Mouse (Mus musculus) naive thymus-derived CD4-positive, alpha-beta T cell, adult 2 months (primary cell): ENCODE data around the gene Nubp1.

Experiments
- DNase-seq: peaks from one replicate; pipeline ENCODE4 v3.0.0-alpha.2; 2011; ENCODE audit warnings: low read depth

The Nubp1 gene

DNA sequence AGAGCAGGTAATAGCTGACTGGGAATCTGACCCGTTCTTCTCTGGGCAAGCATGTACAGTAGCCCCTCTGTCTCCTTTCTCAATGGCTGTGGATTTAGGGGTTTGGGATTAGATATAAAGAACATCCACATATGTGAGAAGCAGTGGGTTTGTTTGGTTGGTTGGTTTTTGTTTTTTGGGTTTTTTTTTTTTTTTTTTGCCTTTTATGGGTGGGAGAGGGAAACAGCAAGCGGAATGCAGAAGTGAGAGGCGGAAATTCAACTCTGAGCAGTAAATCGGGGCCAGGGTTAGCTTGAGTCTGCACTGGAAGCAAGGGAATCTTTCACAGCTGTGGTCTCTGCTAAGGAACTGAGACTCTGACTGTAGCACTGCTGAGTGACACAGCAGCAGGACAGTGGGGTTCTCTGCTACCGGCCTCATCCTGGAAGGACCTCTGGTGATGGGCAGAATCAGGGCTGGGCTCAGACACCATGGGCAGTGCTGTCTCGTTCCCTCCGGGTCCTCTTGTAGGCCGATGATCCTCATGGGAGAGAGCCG is 6.0 kb downstream of the Nubp1 start:
- no peak for DNase-seq

DNA sequence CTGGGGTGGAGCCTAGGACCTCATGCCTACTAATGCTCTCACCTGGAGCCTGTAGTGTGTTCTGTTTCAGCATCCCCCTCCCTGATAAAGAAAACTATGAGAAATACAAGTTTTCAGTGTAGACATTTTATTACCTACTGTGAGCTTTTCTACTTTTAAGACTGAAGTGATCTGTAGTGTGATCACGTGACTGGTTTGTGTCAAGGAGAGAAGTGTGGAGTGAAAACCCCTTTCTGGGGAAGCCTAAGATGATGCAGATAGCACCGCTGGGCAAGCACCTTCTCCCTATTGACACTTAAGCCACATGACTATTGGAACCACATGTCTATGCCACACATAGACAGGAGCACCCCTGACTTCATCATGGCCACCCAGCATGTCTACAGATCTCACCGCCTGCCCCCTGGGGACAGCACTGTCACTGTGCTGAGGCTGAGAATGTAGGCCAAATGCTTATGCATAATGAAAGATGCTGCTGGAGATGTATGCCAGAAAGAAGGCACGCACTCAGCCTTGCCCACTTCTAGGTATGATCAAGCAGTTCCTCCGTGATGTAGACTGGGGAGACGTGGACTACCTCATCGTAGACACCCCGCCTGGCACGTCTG is 8.8 kb downstream of the Nubp1 start:
- no peak for DNase-seq

DNA sequence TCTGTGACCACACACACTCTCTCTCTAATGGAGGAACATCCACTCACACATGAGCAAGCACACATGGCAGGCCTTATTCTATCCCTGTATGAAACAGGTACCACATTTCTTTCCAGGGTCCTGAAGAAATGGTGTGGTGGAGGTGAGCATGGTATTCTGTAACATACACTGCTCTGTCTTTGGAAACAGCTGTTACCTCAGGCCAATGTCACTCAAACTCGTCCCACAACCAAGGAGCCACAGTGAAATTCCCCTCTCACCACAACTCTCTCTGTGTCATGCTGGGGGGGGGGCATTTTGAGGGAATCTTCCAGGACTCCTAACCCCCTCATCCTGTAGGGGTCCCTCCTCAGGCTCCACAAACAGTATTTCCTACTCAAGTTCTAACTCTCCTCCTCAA is 20.2 kb downstream of the Nubp1 start:
- no peak for DNase-seq

DNA sequence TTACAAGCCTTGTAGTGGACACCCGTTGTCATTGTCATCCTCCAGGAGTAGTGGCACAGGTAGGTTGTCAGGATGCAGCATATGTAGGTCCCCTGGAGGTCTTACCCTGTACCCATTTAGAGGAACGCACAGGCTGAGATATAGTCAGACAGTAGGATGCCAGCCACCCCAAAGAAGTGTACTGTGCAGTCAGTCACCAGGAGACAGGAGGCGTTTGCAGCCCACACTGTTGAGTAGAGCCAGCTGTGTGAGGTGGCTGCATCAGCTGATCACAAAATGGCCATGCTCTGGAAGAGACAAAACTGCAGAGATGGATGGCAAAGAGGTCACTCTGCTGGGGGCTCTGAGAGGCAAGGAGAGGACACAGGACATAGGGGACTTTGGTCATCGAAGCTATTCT is 20.6 kb downstream of the Nubp1 start:
- no peak for DNase-seq

DNA sequence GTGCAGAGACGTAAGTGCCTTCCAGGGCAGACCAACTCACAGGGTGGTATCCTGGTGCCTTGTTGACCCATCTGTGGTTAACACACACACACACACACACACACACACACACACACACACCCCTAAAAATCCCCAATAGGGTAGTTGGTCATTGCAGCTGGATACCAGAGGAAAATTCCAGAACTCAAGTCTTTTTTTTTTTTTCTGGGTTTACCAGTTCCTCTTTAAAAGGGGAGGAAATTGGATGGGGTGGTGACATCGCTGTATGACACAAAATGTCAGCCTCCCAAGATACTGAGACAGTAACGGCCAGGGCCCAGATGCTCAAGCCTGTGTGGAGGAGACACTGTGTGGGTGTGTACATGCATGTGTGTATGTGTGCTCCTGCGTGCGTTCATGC is 21.6 kb downstream of the Nubp1 start:
- DNase-seq: no peak

DNA sequence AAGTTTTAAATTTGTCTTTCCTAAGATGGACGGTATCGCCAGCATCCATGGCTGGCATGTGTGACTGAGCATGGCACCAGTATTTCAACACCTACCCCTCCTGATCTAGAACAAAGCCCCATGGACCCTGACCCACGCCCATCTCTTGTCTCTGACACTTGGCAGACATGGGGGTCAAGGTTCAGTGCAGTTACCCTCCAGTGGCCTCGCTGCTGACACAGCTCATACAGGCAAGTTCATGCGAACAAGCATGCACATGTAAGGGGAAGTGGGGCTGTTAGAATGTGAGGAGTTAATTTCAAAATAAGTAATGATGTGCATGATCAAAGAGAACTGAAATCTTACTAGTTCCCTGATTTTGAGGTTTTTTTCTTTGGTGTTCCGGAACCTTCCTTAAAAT is 24.4 kb downstream of the Nubp1 start:
- DNase-seq: no peak

DNA sequence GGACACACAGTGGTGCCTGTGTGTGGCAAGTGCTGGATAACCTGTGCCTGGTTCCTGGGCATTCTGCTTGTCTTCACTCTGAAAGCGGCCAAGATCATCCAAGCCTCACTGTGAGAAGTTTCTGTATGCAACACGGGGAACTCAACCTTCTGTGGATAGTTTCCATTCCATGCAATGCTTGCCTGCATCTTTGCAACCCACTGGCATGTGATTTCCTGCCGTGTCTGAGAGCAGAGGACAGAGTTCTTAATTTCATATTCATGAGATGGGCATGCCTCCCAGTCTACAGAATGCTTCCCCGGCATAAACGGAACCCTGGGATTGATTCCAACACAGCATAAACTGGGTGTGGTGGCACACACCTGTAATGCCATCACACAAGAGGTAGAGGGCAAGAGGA is 26.3 kb downstream of the Nubp1 start:
- DNase-seq: no peak

DNA sequence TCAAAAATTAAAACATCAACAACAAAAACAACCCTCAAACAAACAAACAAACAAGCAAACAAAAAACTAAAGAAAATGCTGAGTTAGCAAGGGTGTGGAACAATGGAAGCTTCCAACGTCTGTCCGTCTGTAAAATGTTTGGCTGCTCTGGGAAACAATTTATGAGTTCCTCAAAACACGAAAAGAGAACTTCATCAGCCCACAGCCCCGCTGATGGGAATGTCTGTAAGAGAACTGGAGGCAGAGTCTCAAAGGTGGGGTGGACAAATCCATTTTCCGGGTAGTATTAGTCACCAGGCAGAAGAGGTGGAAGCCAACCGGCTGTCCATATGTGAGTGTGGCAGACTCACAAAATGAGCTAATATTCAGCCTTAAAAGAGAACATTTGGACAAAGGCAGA is 29.6 kb downstream of the Nubp1 start:
- DNase-seq: no peak

DNA sequence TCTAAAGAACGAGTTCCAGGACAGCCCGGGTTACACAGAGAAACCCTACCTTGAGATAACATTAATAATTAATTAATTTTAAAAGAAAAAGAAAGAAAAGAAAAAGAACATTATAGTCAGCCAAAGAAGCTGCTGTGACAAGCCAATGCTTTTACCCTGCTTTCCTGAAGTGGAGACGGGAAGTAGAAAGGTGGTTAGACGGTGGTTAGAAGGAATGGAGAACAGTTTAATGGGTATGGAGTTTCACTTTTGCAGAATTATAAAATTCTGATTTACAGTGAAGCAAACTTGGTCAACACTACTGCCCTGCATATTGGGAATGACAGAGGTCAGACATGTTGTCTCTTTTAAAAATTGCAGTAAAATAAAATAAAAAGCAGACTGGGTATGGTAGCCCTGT is 30.0 kb downstream of the Nubp1 start:
- no peak for DNase-seq

DNA sequence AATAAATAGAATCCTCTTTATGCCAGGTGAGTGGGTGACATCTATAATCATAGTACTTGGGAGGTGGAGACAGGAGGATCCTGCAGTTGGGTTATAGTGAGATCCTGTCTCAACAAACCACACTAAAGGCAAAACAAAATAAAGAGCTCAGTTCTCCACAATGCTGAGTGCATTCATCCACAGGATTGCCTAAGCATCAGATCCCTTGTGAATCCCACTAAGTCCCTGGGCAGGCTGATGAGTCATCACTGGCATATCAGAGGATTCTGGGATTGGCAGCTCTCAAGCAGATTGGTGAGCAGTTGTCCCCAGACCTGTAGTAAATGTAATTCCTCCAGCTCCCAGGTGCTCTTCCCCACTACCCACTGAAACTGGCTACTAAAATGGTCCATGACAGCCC is 32.0 kb downstream of the Nubp1 start:
- no peak for DNase-seq

DNA sequence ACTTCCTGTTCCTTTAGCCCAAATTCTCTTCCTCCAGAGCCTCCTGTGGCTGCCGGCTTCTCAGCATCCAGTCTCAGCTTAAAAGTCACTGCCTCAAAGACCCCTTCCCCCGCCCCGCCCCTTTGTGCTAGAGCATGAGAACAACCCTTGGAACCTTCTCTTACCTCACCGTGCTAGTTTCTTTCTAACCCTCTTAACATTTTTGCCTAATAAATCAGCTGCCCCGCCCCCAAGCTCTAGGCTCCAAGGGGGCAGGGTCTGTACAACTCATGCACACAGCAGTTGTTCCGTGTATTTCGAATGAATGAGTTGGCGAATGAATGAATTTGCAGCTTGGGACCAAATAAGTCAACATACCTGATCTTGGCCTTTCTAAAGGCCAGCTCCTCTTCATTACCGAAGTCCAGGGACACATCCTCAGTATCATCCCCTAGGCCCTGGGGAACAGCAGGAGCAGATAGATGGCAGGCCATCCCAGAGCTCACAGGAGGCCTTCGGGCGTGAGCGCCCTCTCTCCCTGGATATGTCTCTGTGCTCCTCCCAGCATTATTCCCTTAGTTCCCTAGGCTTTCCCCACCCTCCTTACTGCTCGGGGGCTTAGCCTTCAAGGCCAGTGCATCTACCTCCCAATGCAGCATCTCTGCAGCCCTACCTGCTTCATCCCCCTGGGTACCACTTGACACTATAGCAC is 35.0 kb downstream of the Nubp1 start:
- DNase-seq: no peak

DNA sequence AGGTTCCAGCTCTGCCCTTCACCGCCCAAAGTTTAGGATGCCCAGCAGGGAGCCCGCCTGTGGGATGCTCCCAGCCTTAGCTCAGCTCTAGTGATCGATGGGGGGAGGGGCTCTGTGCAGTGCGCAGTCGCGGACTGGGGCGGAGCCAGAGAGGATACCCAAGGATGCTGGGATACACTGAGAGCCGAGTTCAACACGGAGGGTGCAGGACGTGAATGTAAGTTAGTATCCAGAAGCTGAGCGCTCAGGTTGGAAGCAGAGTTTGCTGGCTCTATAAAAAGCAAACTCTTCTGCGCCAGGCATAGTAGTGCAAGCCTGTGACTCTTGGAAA is 35.5 kb downstream of the Nubp1 start, which contains the start of gene Tvp23a:
Gene Tvp23a, minus strand, starts transcription at position 99 of the 331 bp plus-strand sequence.
- DNase-seq: no peak

DNA sequence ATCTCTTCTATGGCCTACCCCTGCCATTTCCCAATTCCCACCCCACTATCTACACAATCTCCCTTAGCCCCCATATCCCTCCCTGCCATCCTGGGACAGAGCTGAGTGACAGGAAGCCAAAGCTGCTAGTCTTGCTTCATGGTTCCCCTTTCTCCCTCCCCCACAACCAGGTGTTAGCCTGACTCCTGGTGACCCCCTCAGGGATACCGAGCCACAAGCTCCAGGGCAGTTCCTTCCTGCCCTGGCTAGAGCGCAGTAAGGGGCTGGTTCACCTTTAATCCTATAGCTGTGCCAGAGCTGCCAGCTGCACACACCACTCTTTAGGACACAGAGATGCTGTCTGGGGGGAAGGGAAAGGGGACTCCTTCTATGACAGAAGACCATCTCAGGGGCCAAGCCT is 36.0 kb downstream of the Nubp1 start:
- DNase-seq: no peak

DNA sequence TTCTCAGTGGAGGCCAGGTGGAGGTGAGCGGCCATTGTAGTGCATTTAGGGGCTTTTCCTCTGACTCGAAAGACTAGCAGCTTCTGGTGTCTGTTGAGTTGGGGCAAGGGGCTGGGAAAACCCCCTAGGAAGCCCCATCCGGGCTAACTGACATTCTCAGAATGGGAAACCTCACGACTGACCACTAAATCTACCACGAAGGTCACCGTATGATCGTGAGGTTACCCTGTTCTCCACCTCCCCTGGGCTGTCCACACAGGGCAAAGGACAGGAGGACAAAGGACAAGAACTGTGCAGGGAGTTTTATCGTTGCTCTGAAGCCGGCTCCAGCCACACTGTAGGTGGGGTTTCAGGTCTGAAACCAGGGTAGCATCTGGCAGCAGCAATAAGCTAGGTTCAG is 37.2 kb downstream of the Nubp1 start:
- DNase-seq: no peak

DNA sequence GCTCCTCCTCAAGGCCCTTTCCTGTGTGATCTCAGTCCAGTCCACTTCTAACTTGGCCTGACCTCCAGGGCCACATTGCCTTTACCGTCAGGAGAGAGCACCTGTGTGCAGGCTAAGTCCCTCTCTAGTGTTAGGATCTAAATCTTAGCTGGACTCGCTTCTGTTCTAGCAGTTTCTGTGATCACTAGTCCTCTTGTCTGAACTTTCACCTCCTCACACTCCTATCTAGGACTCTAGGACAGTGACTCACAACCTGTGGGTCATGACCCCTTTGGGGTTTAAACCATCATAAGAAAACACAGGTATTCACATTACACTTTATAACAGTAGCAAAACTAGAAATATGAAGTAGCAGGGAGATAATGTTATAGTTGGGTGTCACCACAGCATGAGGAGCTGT is 40.2 kb downstream of the Nubp1 start:
- DNase-seq: no peak

DNA sequence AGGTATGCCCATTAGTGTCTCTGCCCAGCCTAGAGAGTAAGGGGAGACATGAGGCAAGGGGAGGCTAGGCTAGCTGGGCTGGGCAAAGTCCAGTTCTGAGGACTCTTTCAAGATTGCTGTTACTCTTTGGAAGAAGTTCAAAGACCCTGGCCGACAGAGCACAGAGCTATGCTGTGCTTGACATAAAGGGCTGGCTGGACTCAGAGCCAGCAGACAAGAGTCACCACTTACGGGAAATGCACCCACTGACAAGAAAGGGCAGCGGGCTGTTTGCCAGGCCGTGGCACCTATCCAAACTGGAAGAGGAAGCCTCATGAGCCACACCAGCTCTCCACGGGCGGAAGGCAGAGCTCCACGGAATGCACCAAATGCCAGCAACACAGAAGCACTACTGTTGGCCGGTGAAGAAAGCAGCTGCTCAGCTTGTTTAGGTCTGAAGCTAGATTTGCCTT is 40.7 kb downstream of the Nubp1 start:
- no peak for DNase-seq

DNA sequence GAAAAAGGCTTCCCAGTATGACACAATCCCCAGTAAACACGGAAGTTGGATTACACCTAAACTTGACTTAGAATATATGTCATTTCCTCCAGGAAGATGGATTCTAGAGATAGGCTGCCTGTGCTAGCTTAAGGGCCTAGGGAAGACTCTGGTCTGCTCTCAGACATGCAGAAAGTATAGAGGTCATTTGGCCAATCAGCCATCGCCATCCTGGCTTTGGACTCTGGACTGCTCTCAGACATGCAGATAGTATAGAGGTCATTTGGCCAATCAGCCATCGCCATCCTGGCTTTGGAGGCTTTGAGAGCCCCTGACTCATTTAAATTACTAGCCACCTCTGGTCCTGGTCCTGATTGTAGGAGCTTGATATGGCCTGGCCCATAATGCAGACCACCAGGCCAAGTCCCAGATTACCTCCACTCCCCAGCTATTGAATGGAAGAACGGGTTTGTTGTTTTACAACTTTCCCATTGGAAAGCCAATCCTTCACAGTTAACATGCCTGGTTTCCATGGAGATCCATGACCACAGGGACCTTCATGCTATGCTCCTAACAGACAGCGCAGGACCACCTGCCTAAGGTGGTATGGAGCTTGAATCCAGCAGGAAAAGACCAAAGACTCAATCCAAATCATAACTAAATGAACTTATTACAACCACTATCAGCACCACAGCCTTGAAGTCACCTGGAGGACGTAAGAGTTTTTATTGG is 42.3 kb downstream of the Nubp1 start:
- no peak for DNase-seq

DNA sequence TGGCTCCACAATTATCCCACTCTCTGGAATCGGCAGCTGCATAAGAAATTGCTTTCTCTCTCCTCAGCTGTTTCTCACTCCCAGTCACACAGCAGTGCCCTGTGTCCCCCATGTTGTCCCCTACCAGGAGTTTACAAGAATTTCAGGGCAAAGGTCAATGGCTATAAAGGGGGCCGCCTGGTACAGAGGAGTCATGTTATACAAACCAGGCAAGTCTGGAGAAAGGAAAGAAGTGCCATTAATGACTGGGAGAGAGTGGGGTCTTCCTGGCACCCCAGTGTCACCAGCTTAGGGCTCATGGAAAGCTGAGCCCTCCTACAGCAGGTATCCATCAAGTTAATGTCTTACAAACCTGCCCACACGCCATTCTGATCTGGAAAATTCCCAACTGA is 42.8 kb downstream of the Nubp1 start:
- DNase-seq: no peak

DNA sequence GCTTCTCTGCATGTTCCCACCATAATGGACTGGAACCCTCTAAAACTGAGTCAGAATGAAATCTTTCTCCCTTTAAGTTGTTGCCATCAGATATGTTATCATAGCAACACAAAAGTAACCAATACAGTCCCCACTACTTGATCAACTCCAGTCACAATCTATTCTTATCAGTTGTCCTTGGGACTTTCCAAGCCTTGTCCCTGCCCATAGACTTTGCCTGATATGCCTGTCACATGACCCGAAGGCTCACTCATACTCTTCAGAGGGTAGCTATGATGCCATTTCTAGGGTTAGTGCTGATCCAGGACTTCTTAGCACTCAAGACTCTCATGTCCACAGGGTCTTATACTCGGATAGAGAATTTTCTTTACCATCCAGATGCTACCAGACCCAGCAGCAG is 48.4 kb downstream of the Nubp1 start:
- no peak for DNase-seq

DNA sequence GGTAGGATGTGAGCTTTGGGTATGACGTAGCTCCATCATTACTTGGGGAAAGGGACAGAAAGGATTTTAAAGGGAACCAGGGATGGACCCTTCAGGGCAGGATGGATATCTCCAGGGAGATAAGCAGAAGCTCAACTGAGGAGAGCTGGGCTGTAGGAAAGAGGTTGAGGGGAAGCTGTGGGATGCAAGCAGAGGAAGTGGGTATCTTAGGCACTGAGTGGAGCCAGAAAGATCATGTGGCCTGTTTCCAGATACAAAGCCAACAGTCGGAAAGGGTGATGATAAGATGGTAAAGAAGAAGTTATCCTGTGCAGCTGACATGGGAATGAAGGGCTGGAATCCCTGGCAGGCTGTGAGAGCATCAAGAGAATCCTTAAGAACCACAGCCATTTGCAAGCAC is 49.4 kb downstream of the Nubp1 start:
- DNase-seq: no peak

DNA sequence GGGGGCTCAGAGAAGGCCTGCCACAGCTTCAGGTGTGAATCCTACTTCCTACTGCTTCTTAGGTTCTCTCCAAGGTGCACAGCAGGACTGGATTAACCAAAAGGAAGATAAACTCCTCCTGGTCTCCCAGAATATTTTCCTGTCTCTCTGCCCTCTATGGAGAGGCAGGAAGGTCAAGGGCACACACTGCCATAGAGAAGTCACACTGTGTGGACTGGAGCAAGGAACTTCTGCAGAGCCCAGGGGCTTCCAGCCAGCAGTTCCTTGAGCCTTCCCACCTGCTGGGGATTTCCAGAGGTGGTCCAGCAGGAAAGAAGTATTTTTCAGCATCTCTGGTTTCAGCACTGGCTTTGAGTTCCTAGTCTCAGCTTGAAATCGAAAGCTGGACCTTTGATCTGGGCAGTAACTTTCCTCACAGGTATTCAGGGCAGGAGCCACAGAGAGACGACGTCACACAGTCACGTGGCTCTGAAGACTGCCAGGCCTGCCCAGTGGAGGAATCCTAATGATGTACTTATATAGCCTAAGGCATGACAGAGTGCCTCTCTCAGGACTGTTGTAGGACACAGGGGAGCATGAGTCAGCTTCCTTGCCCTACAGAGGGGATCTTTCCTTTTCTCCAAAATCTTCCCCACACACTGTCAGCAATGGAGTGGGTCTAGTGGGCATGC is 53.4 kb downstream of the Nubp1 start:
- DNase-seq: no peak

DNA sequence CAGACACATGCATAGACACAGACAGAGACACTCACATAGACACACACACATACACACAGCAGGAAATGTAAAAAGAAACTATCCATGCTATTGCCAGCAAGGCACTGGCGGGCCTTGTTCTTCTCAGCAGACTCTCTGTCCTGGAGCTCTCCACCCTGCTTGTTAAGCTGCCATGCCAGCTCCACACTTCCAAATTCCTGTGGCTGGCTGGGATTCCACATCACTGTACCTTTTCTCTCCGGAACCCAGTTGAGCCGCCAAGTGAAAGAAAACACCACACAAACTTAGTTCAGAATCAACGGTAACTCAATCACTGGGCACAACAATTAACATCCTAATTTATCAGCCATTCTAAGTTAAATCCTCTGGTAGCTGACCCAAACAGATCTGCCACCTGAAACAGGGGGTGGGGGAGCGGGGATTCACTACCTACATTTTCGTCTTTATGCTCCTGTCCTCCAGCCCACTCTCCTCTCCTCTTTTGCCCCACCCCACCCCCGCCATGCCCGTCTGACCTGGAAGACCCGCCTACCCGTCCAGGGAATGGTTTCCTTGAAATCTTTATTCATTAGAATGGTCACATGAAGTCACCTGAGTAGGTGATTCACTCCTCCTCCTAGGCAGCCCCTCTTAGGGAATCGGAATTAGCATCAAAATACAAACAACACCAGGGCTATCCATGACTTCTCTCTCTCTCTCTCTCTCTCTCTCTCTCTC is 55.8 kb downstream of the Nubp1 start:
- no peak for DNase-seq
